Mouse (Mus musculus) forebrain, embryonic 13.5 days (tissue): ENCODE measurements around the gene Scimp. TPM values are rescaled to one million over a fixed set of nuclear protein-coding genes. Genes with fewer than 3 reads are reported as not detected.

Source experiments
- ATAC-seq: fragments of 200-750 bp; cut with Nextera tagmentation; 2 replicates; pipeline ENCODE4 v1.8.0; 2017
- H3K27ac ChIP-seq: fragments of 300-500 bp; sonication (generic); 2 replicates; pipeline ENCODE4 v1.5.1; 2015; ENCODE audit warnings: inconsistent platforms, mild to moderate bottlenecking, moderate library complexity
- H3K27me3 ChIP-seq: fragments of 300-500 bp; sonication (generic); 2 replicates; pipeline ENCODE4 v1.6.1; 2015; ENCODE audit warnings: mild to moderate bottlenecking, inconsistent platforms
- H3K36me3 ChIP-seq: fragments of 300-500 bp; sonication (generic); 2 replicates; pipeline ENCODE4 v1.6.1; 2015; ENCODE audit warnings: mild to moderate bottlenecking, inconsistent platforms; ENCODE audit not compliant: poor library complexity, severe bottlenecking
- H3K4me1 ChIP-seq: fragments of 300-500 bp; sonication (generic); 2 replicates; pipeline ENCODE4 v1.6.1; 2015; ENCODE audit warnings: inconsistent platforms
- H3K4me2 ChIP-seq: fragments of 300-500 bp; sonication (generic); 2 replicates; pipeline ENCODE4 v1.6.1; 2015; ENCODE audit warnings: inconsistent platforms, mild to moderate bottlenecking, moderate library complexity
- H3K4me3 ChIP-seq: fragments of 300-500 bp; sonication (generic); 2 replicates; pipeline ENCODE4 v1.5.1; 2015; ENCODE audit warnings: mild to moderate bottlenecking, inconsistent platforms
- H3K9ac ChIP-seq: fragments of 300-500 bp; sonication (generic); 2 replicates; pipeline ENCODE4 v1.6.1; 2015; ENCODE audit warnings: mild to moderate bottlenecking, inconsistent platforms
- H3K9me3 ChIP-seq: fragments of 300-500 bp; sonication (generic); replicated peaks from 2 replicates; pipeline ENCODE4 v1.6.1; 2016; ENCODE audit warnings: inconsistent platforms
- WGBS: fragments of 180-500 bp; shearing (Covaris S2); methylation state at CpG from one replicate; pipeline ENCODE4 v1.1.7; 2015; 5-methylcytosine and 5-hydroxymethylcytosine counted together
- polyA plus RNA-seq: library from polyadenylated mRNA; unstranded; fragments of >200 nt; fragmentation: Nextera tagmentation; extraction: Ambion mirVana; gene quantifications from 2 replicates; pipeline ENCODE4 v1.2.1, GENCODE M21; 2015

The Scimp gene
- polyA plus RNA-seq, 1 experiment from 2014 or later: not detected

DNA sequence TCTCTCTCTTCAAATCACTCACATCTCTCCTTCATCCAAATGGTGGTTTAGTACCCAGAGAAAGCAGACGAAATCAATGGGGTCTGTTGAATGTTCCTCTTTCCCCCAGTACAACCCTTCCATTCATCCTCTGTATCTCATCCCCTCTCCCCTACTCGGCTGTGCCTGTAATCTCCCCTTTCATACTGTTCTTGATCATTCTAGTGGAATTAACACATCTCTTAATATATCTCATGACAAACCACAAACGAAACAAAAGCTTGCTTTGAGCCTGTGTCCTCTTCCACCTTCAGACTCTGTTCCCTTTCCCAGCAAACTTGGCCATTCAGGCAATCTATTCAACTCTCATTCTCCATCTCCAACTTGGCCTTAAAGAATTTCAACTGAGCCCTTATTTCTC is 18.8 kb upstream of the Scimp start:
- H3K4me1 ChIP-seq: no peaks in the 10 kb centered on the region
- H3K36me3 ChIP-seq: no peaks in the 10 kb centered on the region
- no peaks in the 10 kb centered on the region for H3K27me3 ChIP-seq
- no peak overlapping the region for H3K4me3 ChIP-seq
- 16% methylated on average over 3 of the region's 3 CpGs for WGBS
- ATAC-seq: no peak
- no peaks in the 10 kb centered on the region for H3K9me3 ChIP-seq
- H3K9ac ChIP-seq: no peak overlapping the region
- H3K27ac ChIP-seq: no peak overlapping the region
- H3K4me2 ChIP-seq: no peak overlapping the region

DNA sequence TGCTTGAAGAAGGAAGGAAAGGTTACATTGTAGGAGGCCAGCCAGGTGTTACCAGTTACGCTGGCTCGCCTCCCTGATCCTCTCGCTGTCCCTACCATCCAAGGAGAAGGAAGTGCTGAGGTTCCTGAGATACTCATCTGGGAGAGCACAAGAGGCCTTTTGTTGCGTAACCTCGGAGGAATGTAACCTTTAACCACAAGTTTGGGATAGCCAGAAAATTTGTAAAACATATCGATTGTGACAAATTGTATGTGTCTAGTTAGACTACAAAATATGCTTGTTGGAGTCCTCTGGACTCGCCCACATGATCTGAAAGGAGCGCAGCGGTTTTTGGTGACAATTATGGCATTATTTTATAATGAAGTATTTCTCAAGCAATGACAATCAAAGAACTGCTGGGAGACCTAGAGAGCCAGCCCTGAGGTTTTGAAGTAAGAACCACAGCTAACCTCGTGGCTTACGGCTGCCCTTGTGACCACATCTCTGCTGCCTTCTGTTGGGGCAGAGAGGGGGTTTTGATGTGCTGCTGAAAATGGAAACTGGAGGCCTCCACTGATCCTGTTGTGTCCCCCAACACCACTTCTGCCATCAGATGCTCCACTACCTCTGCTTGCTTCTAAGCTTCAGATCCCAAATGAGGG is 16.7 kb upstream of the Scimp start:
- Histone ChIP-seq H3K9me3 (no peaks in the 10 kb centered on the region), H3K4me3 (no peak overlapping the region), H3K4me2 (no peak overlapping the region), H3K9ac (no peak overlapping the region), H3K27me3 (no peaks in the 10 kb centered on the region), H3K36me3 (no peaks in the 10 kb centered on the region), H3K27ac (no peak overlapping the region), H3K4me1 (no peaks in the 10 kb centered on the region)
- no peak for ATAC-seq
- 95% methylated on average over 11 of the region's 11 CpGs for WGBS

DNA sequence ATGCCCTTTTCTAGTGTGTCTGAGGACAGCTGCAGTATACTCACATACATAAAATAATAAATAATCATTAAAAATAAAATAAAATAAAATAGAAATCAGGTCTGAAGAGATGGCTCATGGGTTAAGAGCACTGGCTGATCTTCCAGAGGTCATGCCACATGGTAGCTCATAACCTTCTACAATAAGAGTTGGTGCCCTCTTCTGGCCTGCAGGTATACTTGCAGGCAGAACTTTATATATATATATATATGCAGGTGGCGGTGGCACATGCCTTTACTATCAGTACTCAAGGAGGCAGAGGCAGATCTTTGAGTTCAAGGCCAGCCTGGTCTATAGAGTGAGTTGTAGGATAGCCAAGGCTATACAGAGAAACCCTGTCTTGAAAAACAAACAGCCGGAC is 13.8 kb upstream of the Scimp start:
- WGBS: 84% methylated on average over 2 of the region's 2 CpGs
- Histone ChIP-seq H3K9ac (no peak overlapping the region), H3K36me3 (no peaks in the 10 kb centered on the region), H3K27ac (no peak overlapping the region), H3K9me3 (no peaks in the 10 kb centered on the region), H3K4me3 (no peak overlapping the region), H3K4me2 (no peak overlapping the region), H3K27me3 (no peaks in the 10 kb centered on the region), H3K4me1 (no peaks in the 10 kb centered on the region)
- no peak for ATAC-seq

DNA sequence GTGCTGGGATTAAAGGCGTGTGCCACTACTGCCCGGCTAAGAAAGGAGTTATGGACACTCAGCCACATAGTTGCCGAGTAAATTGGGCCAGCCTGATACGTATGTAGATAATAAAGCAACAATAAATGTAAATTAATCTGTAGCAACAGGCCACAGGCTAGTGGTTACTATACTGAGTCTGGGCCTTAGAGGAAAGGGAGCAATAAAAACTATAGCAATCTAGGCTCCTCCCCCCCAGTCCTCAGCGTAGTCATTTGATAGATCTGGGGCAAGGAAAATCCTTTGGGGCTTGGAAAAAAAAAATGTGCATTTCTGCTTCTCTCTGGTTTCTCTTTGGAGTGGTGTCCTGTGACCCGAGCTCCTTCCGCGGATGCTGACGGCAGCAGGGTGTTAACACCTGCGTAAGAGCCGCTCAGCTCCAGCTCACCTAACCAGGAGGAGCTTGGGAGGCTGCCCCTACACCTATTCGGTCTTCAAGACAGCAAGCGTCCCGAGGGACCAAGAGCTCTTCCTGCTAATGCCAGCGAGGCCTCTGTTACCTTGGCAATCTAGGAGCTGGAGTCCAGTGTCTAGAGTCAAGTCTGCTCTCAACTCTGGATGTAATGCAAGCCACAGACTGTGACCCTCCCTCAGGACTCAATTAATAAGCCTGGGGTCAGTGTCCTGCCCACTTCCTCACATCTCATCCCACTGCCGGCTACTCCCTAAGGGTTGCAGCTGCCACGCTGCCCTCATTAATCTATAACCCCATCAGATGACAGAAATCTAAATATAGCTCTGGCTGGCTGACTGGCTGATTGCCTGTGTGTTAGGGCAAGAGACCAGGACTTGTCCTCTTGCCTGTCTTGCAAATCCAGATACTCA is 9.6 kb upstream of the Scimp start:
- H3K9me3 ChIP-seq: no peaks in the 10 kb centered on the region
- no peak for ATAC-seq
- no peak overlapping the region for H3K4me3 ChIP-seq
- no peaks in the 10 kb centered on the region for H3K4me1 ChIP-seq
- H3K9ac ChIP-seq: no peak overlapping the region
- no peak overlapping the region for H3K4me2 ChIP-seq
- H3K27me3 ChIP-seq: no peaks in the 10 kb centered on the region
- 71% methylated on average over 17 of the region's 17 CpGs for WGBS
- H3K27ac ChIP-seq: no peak overlapping the region
- no peaks in the 10 kb centered on the region for H3K36me3 ChIP-seq

DNA sequence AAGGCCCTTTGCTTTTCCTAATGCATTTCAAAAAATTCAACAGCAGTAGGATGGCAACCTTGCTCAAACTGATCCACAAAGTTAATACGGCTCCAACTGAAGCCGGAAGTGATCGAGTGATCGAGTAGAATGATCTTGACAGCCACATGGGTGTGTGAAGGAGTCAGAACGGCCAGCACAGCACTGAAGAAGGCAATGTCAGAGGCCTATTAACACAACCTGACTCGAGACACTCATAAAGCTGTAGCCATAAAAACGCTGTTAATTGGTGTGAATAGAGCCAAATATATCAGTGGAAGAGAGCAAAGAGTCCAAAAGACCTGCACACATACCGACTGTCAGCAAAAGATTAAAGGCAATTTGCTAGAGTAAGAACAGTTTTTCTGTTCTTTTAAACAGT is 7.7 kb upstream of the Scimp start:
- Histone ChIP-seq H3K36me3 (no peaks in the 10 kb centered on the region), H3K27ac (no peak overlapping the region), H3K27me3 (no peaks in the 10 kb centered on the region), H3K9me3 (no peaks in the 10 kb centered on the region), H3K4me2 (no peak overlapping the region), H3K4me3 (no peak overlapping the region), H3K9ac (no peak overlapping the region), H3K4me1 (no peaks in the 10 kb centered on the region)
- WGBS: 83% methylated on average over 8 of the region's 8 CpGs
- no peak for ATAC-seq

DNA sequence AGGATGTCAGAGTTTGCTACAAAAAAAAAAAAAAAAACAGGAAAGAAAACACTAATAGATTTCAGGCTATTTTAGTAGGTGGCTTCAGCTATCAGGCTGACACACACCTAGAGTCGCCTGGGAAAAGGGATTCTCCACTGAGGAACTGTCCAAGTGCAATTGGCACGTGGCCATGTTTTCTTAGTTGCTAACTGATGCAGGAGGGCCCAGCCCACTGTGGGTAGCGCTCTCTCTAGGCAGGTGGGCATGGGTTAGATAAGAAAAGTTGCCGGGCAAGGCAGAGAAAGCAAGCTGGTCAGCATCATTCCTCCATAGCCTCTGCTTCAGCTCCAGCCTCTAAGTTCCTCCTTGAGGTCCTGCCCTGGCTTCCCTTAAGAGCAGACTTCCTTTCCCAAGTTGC is 4.4 kb upstream of the Scimp start:
- 67% methylated on average over 4 of the region's 4 CpGs for WGBS
- H3K36me3 ChIP-seq: no peaks in the 10 kb centered on the region
- H3K9ac ChIP-seq: no peak overlapping the region
- no peaks in the 10 kb centered on the region for H3K9me3 ChIP-seq
- H3K4me1 ChIP-seq: no peaks in the 10 kb centered on the region
- H3K27ac ChIP-seq: no peak overlapping the region
- ATAC-seq: no peak
- no peaks in the 10 kb centered on the region for H3K27me3 ChIP-seq
- H3K4me3 ChIP-seq: no peak overlapping the region
- no peak overlapping the region for H3K4me2 ChIP-seq

DNA sequence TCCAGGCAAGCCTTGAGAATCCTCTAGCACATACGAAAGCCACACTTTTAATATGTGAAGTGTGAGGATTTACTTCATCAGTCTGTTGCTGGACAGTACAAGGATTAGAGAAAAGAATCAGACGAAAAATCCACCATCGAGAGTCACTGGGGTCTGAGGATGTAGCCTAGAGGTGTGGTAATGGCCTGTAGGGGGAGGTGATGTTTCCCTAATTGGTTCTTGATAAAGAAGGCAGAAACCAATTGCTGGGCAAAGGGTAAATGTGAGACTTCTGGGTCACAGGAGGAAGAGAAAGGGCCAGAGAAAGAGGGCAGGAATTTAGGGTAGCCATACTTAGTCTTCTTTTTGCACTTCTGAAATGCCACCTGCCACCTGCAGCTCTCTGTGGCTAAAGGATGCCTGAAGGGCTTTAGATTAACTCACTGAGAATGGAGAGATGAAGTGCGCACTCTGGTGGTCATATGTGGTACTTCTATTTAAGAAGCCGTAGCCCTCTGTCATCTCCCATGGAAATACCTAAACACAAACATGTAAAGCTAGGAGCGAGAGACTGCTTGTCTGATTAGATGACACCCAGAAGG is 3.2 kb upstream of the Scimp start:
- Histone ChIP-seq H3K9ac (no peak overlapping the region), H3K36me3 (no peaks in the 10 kb centered on the region), H3K4me3 (no peak overlapping the region), H3K4me1 (no peaks in the 10 kb centered on the region), H3K27me3 (no peaks in the 10 kb centered on the region), H3K27ac (no peak overlapping the region), H3K9me3 (no peaks in the 10 kb centered on the region), H3K4me2 (no peak overlapping the region)
- no peak for ATAC-seq
- WGBS: 23% methylated on average over 6 of the region's 6 CpGs

DNA sequence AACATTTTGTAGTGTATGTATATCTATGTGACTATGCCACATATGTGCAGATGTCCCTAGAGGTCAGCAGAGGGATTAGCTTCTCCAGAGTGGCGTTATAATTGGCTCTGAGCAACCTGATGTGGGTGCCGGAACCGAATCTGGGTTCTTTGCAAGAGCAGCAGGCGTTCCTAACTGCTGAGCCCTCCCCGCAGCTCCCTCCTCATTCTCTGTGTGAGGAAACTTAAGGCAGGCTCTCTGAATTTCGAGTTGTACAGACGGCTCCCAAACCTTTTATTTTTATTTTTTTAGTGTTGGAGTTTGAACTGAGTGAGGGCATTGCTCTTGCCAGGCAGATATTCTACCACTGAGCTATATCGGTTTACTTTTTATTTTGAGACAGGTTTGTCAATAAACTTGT is 2.7 kb upstream of the Scimp start:
- Histone ChIP-seq H3K4me1 (no peaks in the 10 kb centered on the region), H3K9me3 (no peaks in the 10 kb centered on the region), H3K9ac (no peak overlapping the region), H3K4me2 (no peak overlapping the region), H3K27ac (no peak overlapping the region), H3K4me3 (no peak overlapping the region), H3K36me3 (no peaks in the 10 kb centered on the region), H3K27me3 (no peaks in the 10 kb centered on the region)
- ATAC-seq: no peak
- 83% methylated on average over 8 of the region's 8 CpGs for WGBS

DNA sequence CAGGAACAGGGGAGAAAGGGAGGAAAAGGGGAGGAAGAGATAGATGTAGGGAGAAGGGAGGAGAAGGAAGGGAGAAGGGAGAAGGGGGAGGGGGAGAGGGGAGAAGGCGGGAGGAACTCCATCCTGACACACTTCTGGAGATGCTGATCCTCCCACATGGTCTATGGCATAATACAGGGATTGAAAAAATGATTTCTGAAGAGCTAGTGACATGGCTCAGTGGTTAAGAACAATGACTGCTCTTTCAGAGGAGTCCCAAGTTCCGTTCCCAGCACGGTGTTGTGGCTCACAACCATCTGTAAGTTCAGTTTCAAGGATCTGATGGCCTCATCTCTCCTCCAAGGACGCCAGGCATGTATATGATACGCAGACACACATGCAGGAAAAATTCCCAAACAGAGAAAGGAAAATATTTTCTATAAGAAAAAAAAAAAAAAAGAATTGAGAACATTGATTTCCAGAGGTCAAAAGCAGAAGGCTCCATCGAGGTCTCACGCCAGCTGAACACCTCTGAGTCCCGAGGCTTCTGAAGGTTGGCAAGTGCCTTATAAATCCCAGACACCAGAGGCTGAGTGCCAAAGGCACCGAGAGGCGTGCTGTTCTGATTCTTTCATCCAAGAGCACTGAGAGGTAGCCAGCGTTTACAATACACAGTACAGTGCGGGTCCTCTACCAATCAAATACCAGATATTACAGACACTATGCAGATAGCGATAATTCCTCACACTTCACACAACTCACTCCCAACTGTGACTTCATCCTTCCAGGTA is 730 bp downstream of the Scimp start:
- Histone ChIP-seq H3K36me3 (no peaks in the 10 kb centered on the region), H3K4me3 (no peak overlapping the region), H3K9me3 (no peaks in the 10 kb centered on the region), H3K4me2 (no peak overlapping the region), H3K27me3 (no peaks in the 10 kb centered on the region), H3K9ac (no peak overlapping the region), H3K27ac (no peak overlapping the region), H3K4me1 (no peaks in the 10 kb centered on the region)
- no peak for ATAC-seq
- 71% methylated on average over 13 of the region's 13 CpGs for WGBS

DNA sequence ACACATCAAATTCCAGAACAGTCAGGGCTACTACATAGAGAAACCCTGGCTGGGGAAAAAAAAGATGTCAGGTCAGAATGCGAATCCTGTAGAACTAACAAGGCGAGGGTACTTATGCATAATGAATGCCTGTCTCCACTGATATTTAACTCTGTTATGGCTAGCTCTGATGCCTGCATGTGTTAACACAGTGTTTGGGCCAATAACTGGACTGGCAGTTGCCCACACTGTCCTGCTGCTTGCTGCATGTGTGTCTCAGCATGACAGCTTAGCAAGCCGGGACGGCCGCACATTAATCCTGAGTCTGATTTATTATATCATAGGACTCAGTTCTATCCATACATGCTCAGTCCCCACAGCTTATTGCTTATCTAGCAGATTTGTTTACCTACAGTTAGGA is 1.3 kb downstream of the Scimp start:
- 82% methylated on average over 5 of the region's 5 CpGs for WGBS
- Histone ChIP-seq H3K4me1 (no peaks in the 10 kb centered on the region), H3K4me2 (no peak overlapping the region), H3K9ac (no peak overlapping the region), H3K36me3 (no peaks in the 10 kb centered on the region), H3K4me3 (no peak overlapping the region), H3K27ac (no peak overlapping the region), H3K9me3 (no peaks in the 10 kb centered on the region), H3K27me3 (no peaks in the 10 kb centered on the region)
- no peak for ATAC-seq

DNA sequence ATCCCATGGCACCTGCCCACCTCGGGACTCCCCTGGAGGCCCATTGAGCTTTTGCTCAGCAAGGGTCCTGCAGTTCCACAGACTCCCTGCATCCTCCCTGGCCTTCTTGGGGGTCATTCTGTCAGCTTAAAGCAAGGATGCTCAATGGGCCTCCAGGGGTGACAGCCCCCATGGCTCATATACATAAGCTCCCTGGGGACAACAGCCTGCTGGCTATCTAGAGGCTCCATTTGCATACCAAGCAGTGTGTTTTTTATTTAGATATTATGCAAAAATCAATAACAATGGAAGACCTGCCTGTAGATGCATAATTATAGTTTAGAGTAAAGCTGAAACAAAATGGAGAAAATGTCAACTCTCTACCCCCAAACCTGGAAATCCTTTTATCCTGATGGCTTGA is 3.4 kb downstream of the Scimp start:
- 24% methylated on average over 1 of the region's 1 CpGs for WGBS
- no peaks in the 10 kb centered on the region for H3K4me1 ChIP-seq
- H3K27ac ChIP-seq: no peak overlapping the region
- H3K27me3 ChIP-seq: no peaks in the 10 kb centered on the region
- no peak for ATAC-seq
- H3K4me3 ChIP-seq: no peak overlapping the region
- H3K9me3 ChIP-seq: no peaks in the 10 kb centered on the region
- H3K36me3 ChIP-seq: no peaks in the 10 kb centered on the region
- no peak overlapping the region for H3K4me2 ChIP-seq
- no peak overlapping the region for H3K9ac ChIP-seq

DNA sequence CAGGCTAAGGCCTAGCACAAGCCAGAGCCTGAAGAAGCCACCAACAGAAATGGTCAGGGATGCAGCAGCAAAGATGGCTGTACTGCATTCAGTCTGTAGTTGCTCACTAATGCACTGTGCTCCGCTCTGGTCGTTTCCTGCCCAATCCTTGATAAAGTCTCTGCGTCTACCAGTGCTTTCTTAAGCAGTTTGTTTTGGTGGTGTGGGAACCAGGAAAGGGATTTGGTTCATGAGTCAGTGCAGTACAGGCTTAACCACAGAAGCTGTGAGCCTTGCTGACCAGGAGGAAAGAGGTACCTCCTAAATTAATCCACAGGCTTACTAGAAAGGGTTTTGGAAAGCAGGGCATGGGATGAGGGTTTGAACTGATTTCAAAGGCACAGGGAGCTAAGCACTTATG is 4.3 kb downstream of the Scimp start:
- H3K9ac ChIP-seq: no peak overlapping the region
- 70% methylated on average over 3 of the region's 3 CpGs for WGBS
- H3K9me3 ChIP-seq: no peaks in the 10 kb centered on the region
- no peaks in the 10 kb centered on the region for H3K36me3 ChIP-seq
- H3K4me1 ChIP-seq: no peaks in the 10 kb centered on the region
- no peaks in the 10 kb centered on the region for H3K27me3 ChIP-seq
- no peak overlapping the region for H3K4me2 ChIP-seq
- H3K27ac ChIP-seq: no peak overlapping the region
- no peak for ATAC-seq
- H3K4me3 ChIP-seq: no peak overlapping the region
